8 mouse cellular contexts compared by ENCODE assay signal in the genomic region with DNA sequence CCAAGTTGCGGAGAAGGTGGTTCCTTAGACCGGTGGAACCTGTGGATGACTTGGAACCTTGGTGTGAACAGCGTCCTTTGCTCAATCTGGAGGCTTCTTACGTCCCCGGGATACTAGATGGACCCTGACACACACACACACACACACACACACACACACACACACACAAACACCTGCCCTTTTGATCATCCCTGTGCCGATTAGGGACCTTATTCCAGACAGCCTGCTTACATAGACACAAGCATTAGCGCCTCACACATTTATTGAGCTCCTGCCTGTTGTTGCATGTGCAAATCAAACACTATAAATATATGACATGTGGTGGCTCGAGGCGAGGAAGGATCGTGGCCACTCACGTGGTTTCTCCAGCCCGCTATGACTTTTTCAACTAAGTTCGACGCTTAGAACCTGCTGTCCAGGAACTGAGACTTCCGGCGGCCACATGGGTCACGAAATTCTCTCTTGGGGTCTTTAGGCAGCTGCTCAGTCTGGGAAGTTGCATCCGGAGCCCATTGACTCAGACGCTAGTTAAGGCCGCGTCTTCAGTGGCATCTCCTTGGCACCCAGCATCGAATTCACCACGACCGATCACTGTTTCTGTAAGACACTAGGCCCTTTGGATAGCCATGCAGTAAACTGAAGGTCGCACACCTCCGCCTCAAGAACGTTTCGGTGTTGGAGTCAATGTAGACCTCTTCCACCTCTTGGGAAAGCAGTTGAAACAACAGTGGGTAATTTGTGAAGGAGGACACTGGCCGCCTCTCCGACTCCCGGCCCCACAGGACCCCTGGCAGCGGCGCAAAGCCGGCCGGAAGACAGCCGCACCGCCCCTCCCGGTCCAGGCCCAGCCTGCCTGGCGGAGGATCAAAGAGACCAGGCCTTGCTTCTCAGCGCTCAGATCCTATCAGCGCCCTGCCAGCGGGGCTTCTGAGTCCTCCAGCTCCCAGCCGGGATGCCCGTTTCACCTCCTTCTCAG. TPM values are rescaled to one million over a fixed set of nuclear protein-coding genes. Genes with fewer than 3 reads are reported as not detected.
A peak's percentile ranks its signal among the peaks of the same experiment; 100 is the strongest.
DNase-seq lines count a peak whose midpoint lies in the region; ATAC-seq and TF ChIP-seq lines count a peak whose summit lies in the region.

No protein-coding gene starts in this region.

- no peaks in the 10 kb centered on the region for H3K9me3 ChIP-seq in ES-E14 (ENCODE audit: control insufficient read depth, insufficient read depth, low read depth, low read length)
- H3K9me3 ChIP-seq in forebrain, embryonic 15.5 days: no peaks in the 10 kb centered on the region
- H3K9me3 ChIP-seq in hindbrain, embryonic 10.5 days: no peaks in the 10 kb centered on the region
- H3K9me3 ChIP-seq in limb, embryonic 10.5 days (replicated peaks): no peaks in the 10 kb centered on the region
- no peaks in the 10 kb centered on the region for H3K9me3 ChIP-seq in midbrain, embryonic 11.5 days (ENCODE audit: control insufficient read depth, low read length)

- TF ChIP-seq CTCF in testis, adult 2 months (IDR thresholded peaks at IDR 0.05; ENCODE audit: control insufficient read depth, insufficient read depth, insufficient replicate concordance, low read depth, low read length): no peak

- peak overlapping the region; percentile 9; the same call in 1 of the 2 replicates for H3K9ac ChIP-seq in ES-E14 (ENCODE audit: insufficient read depth, low read depth, low read length, poor library complexity, severe bottlenecking)
- H3K9ac ChIP-seq in forebrain, embryonic 15.5 days (replicated peaks): peak overlapping the region; percentile 55
- peak overlapping the region; percentile 25; the same call in 1 of the 2 replicates for H3K9ac ChIP-seq in midbrain, embryonic 11.5 days (ENCODE audit: low read length)

- H3K27ac ChIP-seq in ES-E14 (ENCODE audit: insufficient read depth, low read depth, low read length, poor library complexity, severe bottlenecking): no peak overlapping the region
- H3K27ac ChIP-seq in forebrain, embryonic 15.5 days (replicated peaks): no peak overlapping the region
- 0 out of 2 replicates have a peak overlapping the region, but pooled peaks have one; percentile 9 for H3K27ac ChIP-seq in hindbrain, embryonic 10.5 days
- peak overlapping the region; percentile 62 for H3K27ac ChIP-seq in limb, embryonic 10.5 days
- no peak overlapping the region for H3K27ac ChIP-seq in midbrain, embryonic 11.5 days (ENCODE audit: low read depth, low read length)
- 0 out of 2 replicates have a peak overlapping the region, but pooled peaks have one; percentile 2 for H3K27ac ChIP-seq in testis, adult 2 months (ENCODE audit: control insufficient read depth, insufficient read depth, low read depth, low read length)

- TF ChIP-seq POLR2A in testis, adult 2 months (IDR thresholded peaks at IDR 0.05; ENCODE audit: control insufficient read depth, low read depth, low read length): peak; percentile 18; the same call in 1 of the 2 replicates

- peak; percentile 12; the same call in 1 of the 2 replicates for ATAC-seq in forebrain, embryonic 15.5 days (replicated peaks)
- 0 out of 2 replicates have a peak, but pooled peaks have one; percentile 6 for ATAC-seq in midbrain, embryonic 11.5 days (ENCODE audit: low FRiP score)

- DNase-seq in ES-E14 (ENCODE audit: low read depth, low spot score): no peak
- peak; percentile 90 for DNase-seq in adrenal gland, adult 2 months
- peak; percentile 60 for DNase-seq in hindbrain, embryonic 10.5 days (ENCODE audit: low spot score)
- DNase-seq in limb, embryonic 10.5 days (ENCODE audit: low spot score): peak; percentile 76
- peak; percentile 92 for DNase-seq in midbrain, embryonic 11.5 days (ENCODE audit: low spot score, missing footprints)
- no peak for DNase-seq in left cerebral cortex, adult 8-10 months (ENCODE audit: low spot score in 2 of 2)

- peaks cover 13% of the 10 kb centered on the region; the same call in 1 of the 2 replicates for H3K27me3 ChIP-seq in forebrain, embryonic 15.5 days
- H3K27me3 ChIP-seq in hindbrain, embryonic 10.5 days (ENCODE audit: insufficient read depth, poor library complexity, severe bottlenecking): peaks cover 66% of the 10 kb centered on the region
- H3K27me3 ChIP-seq in limb, embryonic 10.5 days (ENCODE audit: low read depth, poor library complexity, severe bottlenecking): peaks cover 38% of the 10 kb centered on the region
- peaks cover 27% of the 10 kb centered on the region for H3K27me3 ChIP-seq in midbrain, embryonic 11.5 days (ENCODE audit: control insufficient read depth, insufficient read depth, low read length)
- H3K27me3 ChIP-seq in testis, adult 2 months (ENCODE audit: control insufficient read depth, insufficient read depth, low read length): no peaks in the 10 kb centered on the region

- H3K4me3 ChIP-seq in ES-E14 (ENCODE audit: insufficient read depth in 1 of 2, low read depth in 1 of 2, low read length in 2 of 2, poor library complexity in 1 of 2, severe bottlenecking in 1 of 2): peak overlapping the region; percentile 36 to 58
- H3K4me3 ChIP-seq in forebrain, embryonic 15.5 days: peak overlapping the region; percentile 76
- peak overlapping the region; percentile 69 for H3K4me3 ChIP-seq in hindbrain, embryonic 10.5 days
- peak overlapping the region; percentile 77 for H3K4me3 ChIP-seq in limb, embryonic 10.5 days
- H3K4me3 ChIP-seq in midbrain, embryonic 11.5 days (ENCODE audit: low read depth, low read length): peak overlapping the region; percentile 57
- peak overlapping the region; percentile 78 for H3K4me3 ChIP-seq in testis, adult 2 months (ENCODE audit: control insufficient read depth, low read depth, low read length)

- peaks cover 25% of the 10 kb centered on the region; the same call in 1 of the 2 replicates for H3K36me3 ChIP-seq in ES-E14 (ENCODE audit: control insufficient read depth, insufficient read depth, low read length, poor library complexity, severe bottlenecking)
- H3K36me3 ChIP-seq in forebrain, embryonic 15.5 days: no peaks in the 10 kb centered on the region
- peaks cover 8% of the 10 kb centered on the region for H3K36me3 ChIP-seq in hindbrain, embryonic 10.5 days
- H3K36me3 ChIP-seq in limb, embryonic 10.5 days: peaks cover 26% of the 10 kb centered on the region
- H3K36me3 ChIP-seq in midbrain, embryonic 11.5 days (ENCODE audit: control insufficient read depth, insufficient read depth, low read length): no peaks in the 10 kb centered on the region
- no peaks in the 10 kb centered on the region for H3K36me3 ChIP-seq in testis, adult 2 months (ENCODE audit: control insufficient read depth, insufficient read depth, low read length)

- H3K4me1 ChIP-seq in ES-E14 (ENCODE audit: control insufficient read depth in 2 of 2, insufficient read depth in 2 of 2, low read length in 2 of 2, poor library complexity in 1 of 2): peaks cover 5 to 30% of the 10 kb centered on the region in 2 experiments; a peak in 3 of 4 replicates
- peaks cover 30% of the 10 kb centered on the region for H3K4me1 ChIP-seq in forebrain, embryonic 15.5 days
- H3K4me1 ChIP-seq in hindbrain, embryonic 10.5 days (replicated peaks): peaks cover 59% of the 10 kb centered on the region
- H3K4me1 ChIP-seq in limb, embryonic 10.5 days: peaks cover 74% of the 10 kb centered on the region
- H3K4me1 ChIP-seq in midbrain, embryonic 11.5 days (ENCODE audit: control insufficient read depth, insufficient read depth, low read length): peaks cover 25% of the 10 kb centered on the region
- peaks cover 28% of the 10 kb centered on the region for H3K4me1 ChIP-seq in testis, adult 2 months (ENCODE audit: control insufficient read depth, insufficient read depth, low read length)

- peak overlapping the region; percentile 88 for H3K4me2 ChIP-seq in forebrain, embryonic 15.5 days (replicated peaks)
- H3K4me2 ChIP-seq in midbrain, embryonic 11.5 days: peak overlapping the region; percentile 96

- in situ Hi-C loops in ES-E14 (cut with MboI; ENCODE audit: low sequenced_read_pairs in 2 of 2, unreplicated experiment in 2 of 2): no loop called here

- WGBS in forebrain, embryonic 15.5 days: 11% methylated on average over 44 of the region's 44 CpGs
- WGBS in hindbrain, embryonic 10.5 days: 8% methylated on average over 44 of the region's 44 CpGs
- WGBS in limb, embryonic 10.5 days: 7% methylated on average over 44 of the region's 44 CpGs
- 10% methylated on average over 44 of the region's 44 CpGs for WGBS in midbrain, embryonic 11.5 days

TF ChIP-seq in ES-E14, 5 proteins besides CTCF, POLR2A, EP300 and RAD21:
- TF ChIP-seq CHD2 (IDR thresholded peaks at IDR 0.05; ENCODE audit: low read depth, low read length) (no peak), HCFC1 (IDR thresholded peaks at IDR 0.05; ENCODE audit: borderline replicate concordance, insufficient read depth, low read length) (no peak), ZC3H11A (IDR thresholded peaks at IDR 0.05; ENCODE audit: borderline replicate concordance, low read depth, low read length) (no peak)
TF ChIP-seq in ES-E14: peak in this region for 0.

RNA-seq across cellular contexts. Expression of gene Tcf7, which starts 1.1 kb away (rescaled TPM):
- total RNA-seq in ES-E14 (2012; rRNA removed): 8.1 and 8.4 TPM in 2 replicates
- 10 to 100 TPM; 32.1 to 48.6 TPM for total RNA-seq in adrenal gland, adult 2 months (2021)
- polyA plus RNA-seq in adrenal gland, adult 2 months (2012; rRNA removed): 56.1 and 60.3 TPM in 2 replicates
- 3.4 and 4.2 TPM in 2 replicates for polyA plus RNA-seq in forebrain, embryonic 15.5 days (2015; fragmentation: Nextera tagmentation; extraction: Ambion mirVana)
- 9.3 and 10.8 TPM in 2 replicates for polyA plus RNA-seq in hindbrain, embryonic 10.5 days (2016; fragmentation: Nextera tagmentation; extraction: Ambion mirVana)
- polyA plus RNA-seq in limb, embryonic 10.5 days (2016; fragmentation: Nextera tagmentation; extraction: Ambion mirVana): 24.4 and 41.7 TPM in 2 replicates
- polyA plus RNA-seq in midbrain, embryonic 11.5 days (2014; fragmentation: Nextera tagmentation; extraction: Ambion mirVana): 8.0 and 10.7 TPM in 2 replicates
- 8.3 and 9.0 TPM in 2 replicates for polyA plus RNA-seq in testis, adult 2 months (2012; rRNA removed)
- total RNA-seq in left cerebral cortex, adult 8-10 months (2022): 1 to 10 TPM; 5.9 to 6.6 (median 6.3) TPM

RNA-seq across cellular contexts. Expression of gene Skp1a, which starts 52.1 kb away (rescaled TPM):
- 204 and 317 TPM in 2 replicates for total RNA-seq in ES-E14 (2012; rRNA removed)
- total RNA-seq in adrenal gland, adult 2 months (2021): 100 to 1,000 TPM; 396 to 522 TPM
- polyA plus RNA-seq in adrenal gland, adult 2 months (2012; rRNA removed): 10.6 and 11.1 TPM in 2 replicates
- 1,081 and 1,145 TPM in 2 replicates for polyA plus RNA-seq in forebrain, embryonic 15.5 days (2015; fragmentation: Nextera tagmentation; extraction: Ambion mirVana)
- polyA plus RNA-seq in hindbrain, embryonic 10.5 days (2016; fragmentation: Nextera tagmentation; extraction: Ambion mirVana): 905 and 976 TPM in 2 replicates
- 876 and 900 TPM in 2 replicates for polyA plus RNA-seq in limb, embryonic 10.5 days (2016; fragmentation: Nextera tagmentation; extraction: Ambion mirVana)
- polyA plus RNA-seq in midbrain, embryonic 11.5 days (2014; fragmentation: Nextera tagmentation; extraction: Ambion mirVana): 1,013 and 1,113 TPM in 2 replicates
- 89.0 and 95.9 TPM in 2 replicates for polyA plus RNA-seq in testis, adult 2 months (2012; rRNA removed)
- total RNA-seq in left cerebral cortex, adult 8-10 months (2022): 100 to 1,000 TPM; 448 to 504 (median 464) TPM

Comparison
In these comparisons a context has a peak if more than half of its experiments do, and no peak if none do; other contexts are left out.
1. DNase-seq: peak in adrenal gland, adult 2 months (single experiment), hindbrain, embryonic 10.5 days (single experiment), limb, embryonic 10.5 days (single experiment) and midbrain, embryonic 11.5 days (single experiment); none in ES-E14 (single experiment) and left cerebral cortex, adult 8-10 months (0 of 2).
2. H3K27ac ChIP-seq: peak in hindbrain, embryonic 10.5 days (single experiment), limb, embryonic 10.5 days (single experiment) and testis, adult 2 months (single experiment); none in ES-E14 (single experiment), forebrain, embryonic 15.5 days (single experiment) and midbrain, embryonic 11.5 days (single experiment).
3. Peak in every context shown above with its lines, with median percentiles within 50 percentile points of each other: H3K4me3 ChIP-seq and H3K9ac ChIP-seq.